Mouse (Mus musculus): ENCODE measurements around the gene Trp53bp1. TPM values are rescaled to one million over a fixed set of nuclear protein-coding genes. Genes with fewer than 3 reads are reported as not detected.

The Trp53bp1 gene
- total RNA-seq (2021), result 100 to 1,000 TPM; 128 to 144 TPM
- long read RNA-seq, full-length matches to known transcripts, result 8 of 71 reads
- long read RNA-seq, partial matches to known transcripts, result 24 of 71 reads
- long read RNA-seq, other reads (novel, unspliced or antisense), result 39 of 71 reads

GRCm38 (mm10) chr2:121271236-121271927 is at the start of gene Trp53bp1:
Trp53bp1 (minus strand) TSS chr2:121271407.
- peak; percentile 94 to 98 for DNase-seq (ENCODE audit: low spot score in 2 of 2)

- DNase-seq (ENCODE audit: low spot score in 2 of 2), result peak in 1 of 2 experiments; percentile 22
Observed at GRCm38 (mm10) chr2:121316278-121316677, 45.1 kb upstream of the Trp53bp1 start.

GRCm38 (mm10) chr2:121308997-121309416 is 37.8 kb upstream of the Trp53bp1 start:
- peak in 1 of 2 experiments; percentile 41 for DNase-seq (ENCODE audit: low spot score in 2 of 2)

- DNase-seq (ENCODE audit: low spot score in 2 of 2), result peak in 1 of 2 experiments; percentile 9
Observed at GRCm38 (mm10) chr2:121300036-121300435, 28.8 kb upstream of the Trp53bp1 start.

GRCm38 (mm10) chr2:121299471-121299870 is 28.3 kb upstream of the Trp53bp1 start:
- peak in 1 of 2 experiments; percentile 15 for DNase-seq (ENCODE audit: low spot score in 2 of 2)

GRCm38 (mm10) chr2:121298131-121298530 is 26.9 kb upstream of the Trp53bp1 start:
- DNase-seq (ENCODE audit: low spot score in 2 of 2), result peak in 1 of 2 experiments; percentile 39

GRCm38 (mm10) chr2:121297701-121298100 is 26.5 kb upstream of the Trp53bp1 start:
- peak in 1 of 2 experiments; percentile 27 for DNase-seq (ENCODE audit: low spot score in 2 of 2)

- peak in 1 of 2 experiments; percentile 12 for DNase-seq (ENCODE audit: low spot score in 2 of 2)
Observed at GRCm38 (mm10) chr2:121296754-121297231, 25.6 kb upstream of the Trp53bp1 start.

- DNase-seq (ENCODE audit: low spot score in 2 of 2), result peak in 1 of 2 experiments; percentile 77
Observed at GRCm38 (mm10) chr2:121295608-121296571, 24.7 kb upstream of the Trp53bp1 start.

GRCm38 (mm10) chr2:121294753-121295607 is 23.8 kb upstream of the Trp53bp1 start:
- peak; percentile 70 to 82 for DNase-seq (ENCODE audit: low spot score in 2 of 2)

- peak in 1 of 2 experiments; percentile 19 for DNase-seq (ENCODE audit: low spot score in 2 of 2)
Observed at GRCm38 (mm10) chr2:121294182-121294581, 23.0 kb upstream of the Trp53bp1 start.

GRCm38 (mm10) chr2:121292316-121293013 is 21.3 kb upstream of the Trp53bp1 start:
- no peak for DNase-seq (ENCODE audit: low spot score in 2 of 2)

- peak in 1 of 2 experiments; percentile 23 for DNase-seq (ENCODE audit: low spot score in 2 of 2)
Observed at GRCm38 (mm10) chr2:121289730-121290540, 18.7 kb upstream of the Trp53bp1 start.

- peak; percentile 97 to 99 for DNase-seq (ENCODE audit: low spot score in 2 of 2)
Observed at GRCm38 (mm10) chr2:121288901-121289729, 17.9 kb upstream of the Trp53bp1 start, which contains the start of gene Map1a. Map1a (plus strand) TSS chr2:121289600.

GRCm38 (mm10) chr2:121287850-121288249 is 16.6 kb upstream of the Trp53bp1 start:
- DNase-seq (ENCODE audit: low spot score in 2 of 2), result no peak

GRCm38 (mm10) chr2:121271928-121272516 is 815 bp upstream of the Trp53bp1 start:
- peak in 1 of 2 experiments; percentile 13 for DNase-seq (ENCODE audit: low spot score in 2 of 2)

GRCm38 (mm10) chr2:121270521-121271235 is 529 bp downstream of the Trp53bp1 start:
- no peak for DNase-seq (ENCODE audit: low spot score in 2 of 2)
